Mouse (Mus musculus) spleen, postnatal 36 days (tissue): ENCODE data around the gene Frem1.

Experiments used
- DNase-seq, 2 experiments: peaks; one replicate each; pipeline ENCODE4 v3.0.0; 2022; ENCODE audit warnings: low spot score in 2 of 2, mixed read lengths in 1 of 2

Frem1 gene

DNA sequence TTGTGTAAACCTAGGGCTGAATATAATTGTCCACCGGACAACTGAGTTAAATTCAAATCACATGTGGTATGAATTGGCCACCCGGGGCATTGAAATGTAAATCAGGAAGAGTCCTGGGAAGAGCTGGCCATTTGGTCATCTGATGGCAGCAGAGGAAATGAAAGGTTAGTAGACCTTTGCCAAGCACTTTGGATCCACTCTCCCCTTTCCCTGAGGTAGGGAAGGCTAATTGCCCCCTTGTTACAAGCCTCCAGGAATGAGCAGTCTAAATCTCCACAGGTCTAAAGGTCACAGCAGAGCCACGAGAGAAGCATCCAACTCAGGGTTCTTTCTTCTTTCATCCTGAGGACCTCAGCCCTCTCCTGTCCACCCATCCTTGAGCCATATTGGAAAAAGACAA lies 20.5 kb downstream of the Frem1 start:
- DNase-seq: no peak

DNA sequence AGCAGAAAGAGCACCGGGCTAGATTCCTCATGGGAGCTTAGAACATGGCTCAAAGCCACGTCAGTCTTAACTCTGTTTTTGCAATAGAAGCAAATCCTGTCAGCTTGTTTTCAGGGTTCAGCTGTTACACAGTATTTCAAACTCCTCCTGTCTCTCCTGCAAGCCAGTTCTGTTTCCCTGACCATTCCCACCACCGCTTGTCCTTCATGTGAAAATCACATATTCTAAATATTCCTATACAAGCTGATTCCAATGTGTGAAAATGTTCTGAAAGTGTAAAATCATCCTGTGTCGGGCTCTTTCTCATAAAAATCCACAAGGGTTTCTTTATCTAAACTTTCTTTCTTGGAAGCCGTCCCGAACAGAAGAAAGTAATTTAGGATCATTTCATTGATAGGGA lies 22.0 kb downstream of the Frem1 start:
- DNase-seq: no peak

DNA sequence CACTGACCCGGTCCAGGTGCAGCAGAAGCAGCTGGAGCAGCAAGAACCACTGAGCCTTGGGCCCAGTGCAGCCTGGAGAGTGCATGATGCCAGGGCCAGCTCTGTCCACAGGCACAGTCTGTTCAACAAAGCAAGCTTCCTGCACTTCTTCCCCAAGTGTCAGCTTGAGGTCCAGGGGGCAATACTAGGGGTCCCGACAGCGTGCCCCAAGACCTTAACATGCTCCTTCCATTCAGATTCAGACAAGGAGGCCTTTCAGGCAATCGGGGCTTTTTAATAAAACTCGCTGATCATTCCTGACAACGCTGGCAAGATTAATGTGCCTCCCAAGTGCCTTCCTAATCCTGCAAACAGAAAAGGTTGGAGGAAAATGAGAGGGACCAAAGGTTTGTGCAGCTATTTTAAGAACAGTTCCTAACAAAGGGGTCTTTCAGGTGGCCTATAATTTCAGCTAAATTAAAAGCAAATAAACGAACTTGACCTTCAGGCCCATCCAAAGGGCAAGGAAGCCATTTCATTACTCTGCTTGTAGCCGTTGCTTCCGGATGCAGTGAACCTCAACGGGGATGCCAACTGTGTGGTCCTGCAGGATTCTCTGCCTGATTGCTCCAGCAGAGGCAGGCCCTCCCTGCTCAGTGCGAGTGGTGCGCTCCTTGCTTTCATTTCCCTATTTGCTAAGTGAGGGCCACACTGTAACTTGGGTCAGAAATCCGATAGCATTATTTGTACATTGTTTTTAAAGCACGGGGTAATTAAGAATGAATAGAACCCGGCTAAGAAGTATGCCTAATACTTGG lies 31.2 kb downstream of the Frem1 start:
- no peak for DNase-seq

DNA sequence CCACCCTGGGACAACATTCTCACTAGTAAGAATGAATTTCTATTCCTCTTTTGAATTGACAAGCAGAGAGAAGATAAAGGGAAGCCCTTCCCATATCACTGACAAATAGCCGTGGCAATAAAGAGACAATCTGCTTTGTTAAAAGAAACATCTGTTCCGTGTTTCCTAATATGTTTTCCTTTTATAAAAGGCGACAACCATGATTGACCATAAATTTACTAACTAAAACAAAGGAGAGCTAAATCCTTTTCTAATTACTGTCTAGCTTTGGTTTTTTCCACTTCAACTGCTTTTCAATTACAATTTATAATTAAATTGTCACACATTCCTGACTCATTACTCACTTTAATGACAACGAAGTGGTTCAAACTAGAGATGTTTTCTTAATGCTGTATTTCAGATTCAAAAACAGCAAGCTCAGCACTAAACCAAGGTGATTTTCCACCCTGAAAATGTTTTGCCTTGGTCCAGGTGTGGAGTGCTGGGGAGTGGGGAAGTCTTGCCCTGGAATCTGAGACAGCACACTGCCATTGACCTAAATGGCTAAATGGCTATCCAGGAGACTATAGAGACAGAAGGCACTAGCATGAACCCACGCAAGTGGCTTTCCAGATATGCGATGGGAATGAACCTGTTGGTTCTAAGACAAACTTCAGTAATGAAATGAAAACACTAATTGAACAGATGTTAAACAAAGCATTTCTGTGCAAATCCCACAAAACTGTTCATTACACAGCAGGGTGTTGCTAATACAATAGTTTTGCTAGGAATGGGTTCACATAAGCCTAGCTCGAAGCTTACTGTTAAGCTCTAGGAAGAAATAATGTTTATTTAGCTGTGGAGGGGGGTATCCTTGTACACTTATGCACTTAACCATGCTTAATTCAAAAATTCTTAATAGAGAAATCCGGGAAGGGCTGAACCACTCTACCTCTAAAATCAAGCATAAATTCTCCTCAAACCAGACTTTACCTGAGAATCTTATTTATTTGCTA lies 33.7 kb downstream of the Frem1 start:
- no peak for DNase-seq

DNA sequence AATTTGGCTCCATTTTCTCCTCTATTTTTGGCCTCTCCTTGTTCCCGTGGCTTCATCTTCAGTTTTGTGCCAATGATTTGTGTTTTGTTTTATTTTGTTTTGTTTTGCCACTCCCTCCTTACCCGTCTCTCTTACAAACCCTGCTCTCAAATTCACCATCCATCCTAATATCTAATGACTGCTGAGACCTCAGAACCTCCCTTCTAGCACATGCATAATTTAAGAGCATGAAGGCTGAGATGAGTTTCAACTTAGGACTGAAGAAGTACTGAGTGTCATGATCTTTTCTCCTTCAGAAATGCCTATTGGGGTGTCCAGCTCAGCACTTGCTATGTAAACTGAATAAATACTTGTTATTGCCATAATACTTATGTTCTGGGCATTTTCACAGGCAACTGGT lies 37.6 kb downstream of the Frem1 start:
- no peak for DNase-seq

DNA sequence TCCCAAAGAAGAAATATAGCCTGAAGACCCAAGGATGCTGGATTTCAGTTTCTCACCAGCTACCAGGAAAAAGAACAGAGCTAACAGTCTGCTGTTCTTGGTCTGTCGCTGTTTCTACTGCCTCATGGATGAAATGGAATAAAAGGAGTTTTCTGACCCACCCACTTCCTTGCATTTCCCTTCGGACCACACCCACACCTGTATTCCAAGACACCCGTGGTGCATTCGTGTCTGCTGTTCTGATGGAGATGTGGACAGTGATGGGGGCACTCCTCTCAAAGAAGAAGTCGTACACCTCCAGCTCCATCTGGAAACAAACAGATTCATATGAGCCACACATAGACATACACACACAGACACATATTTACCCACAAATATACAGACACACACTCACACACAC lies 48.1 kb downstream of the Frem1 start:
- no peak for DNase-seq

DNA sequence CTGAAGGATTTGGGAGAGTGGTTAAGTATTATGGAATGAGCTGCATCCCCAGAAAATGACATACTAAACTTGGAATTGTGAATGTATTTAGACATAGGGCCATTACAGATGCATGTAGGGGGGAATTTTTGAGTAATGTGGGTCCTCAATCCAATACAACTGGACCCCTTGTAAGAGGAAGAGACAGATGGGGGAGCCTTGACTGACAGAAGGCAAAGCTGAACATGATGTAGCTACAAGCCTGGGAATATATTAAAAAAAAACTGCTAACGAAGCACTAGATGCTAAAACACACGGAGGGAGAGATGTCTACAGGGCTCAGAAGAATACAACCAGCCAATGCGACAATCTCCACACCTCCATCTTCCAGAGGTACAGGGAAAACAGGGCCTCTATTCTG lies 60.1 kb downstream of the Frem1 start:
- no peak for DNase-seq

DNA sequence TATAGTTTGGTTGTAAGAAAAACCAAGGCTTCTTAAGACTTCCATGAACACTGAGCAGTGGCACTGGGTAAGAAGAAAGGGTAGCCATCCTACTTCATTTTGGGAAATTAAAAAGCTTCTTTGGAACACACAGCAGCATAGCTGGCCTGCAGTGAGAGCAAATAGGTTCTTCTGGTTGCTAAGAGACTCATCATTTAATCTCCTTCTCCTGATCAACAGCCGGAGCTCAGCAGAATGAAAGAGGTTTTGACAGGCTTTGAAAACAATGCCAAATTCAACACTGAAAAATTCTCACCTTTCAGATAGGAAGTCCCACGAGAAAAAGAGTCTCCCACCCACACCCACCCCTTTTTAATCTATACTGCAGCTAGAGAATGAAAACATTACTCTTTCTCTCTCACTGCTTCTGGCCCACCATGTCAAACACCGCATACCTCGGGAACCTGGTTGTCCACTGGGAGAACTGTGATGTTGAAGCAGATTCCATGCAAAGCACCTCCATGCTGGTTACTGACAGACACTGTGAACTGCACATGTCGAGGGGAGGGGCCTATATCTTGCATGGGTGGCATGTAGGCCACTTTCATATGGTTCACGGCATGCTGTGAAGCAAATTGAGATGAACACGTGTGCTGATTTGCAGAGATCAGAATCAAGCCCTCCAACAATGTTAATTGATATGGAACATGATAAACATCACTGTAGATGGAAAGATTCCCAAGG lies 61.0 kb downstream of the Frem1 start:
- DNase-seq: no peak

DNA sequence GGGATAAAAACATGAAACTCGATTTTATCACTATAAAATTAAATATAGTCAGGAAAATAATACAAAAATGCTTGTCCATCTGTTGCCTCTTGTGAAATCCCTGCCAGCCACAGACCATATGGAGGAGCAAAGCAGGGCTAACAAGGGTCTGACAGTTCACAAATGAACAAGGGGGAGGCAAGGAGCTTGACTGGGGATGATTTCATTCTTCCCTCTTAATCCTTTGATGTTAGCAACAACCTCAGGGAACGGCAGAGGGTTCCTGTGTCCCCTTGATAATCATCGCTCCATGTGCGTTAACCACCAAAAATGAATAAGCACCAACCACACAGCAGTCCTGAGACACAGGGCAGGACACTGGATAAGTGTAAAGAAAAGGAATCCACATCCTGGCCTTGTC lies 79.8 kb downstream of the Frem1 start:
- DNase-seq: no peak

DNA sequence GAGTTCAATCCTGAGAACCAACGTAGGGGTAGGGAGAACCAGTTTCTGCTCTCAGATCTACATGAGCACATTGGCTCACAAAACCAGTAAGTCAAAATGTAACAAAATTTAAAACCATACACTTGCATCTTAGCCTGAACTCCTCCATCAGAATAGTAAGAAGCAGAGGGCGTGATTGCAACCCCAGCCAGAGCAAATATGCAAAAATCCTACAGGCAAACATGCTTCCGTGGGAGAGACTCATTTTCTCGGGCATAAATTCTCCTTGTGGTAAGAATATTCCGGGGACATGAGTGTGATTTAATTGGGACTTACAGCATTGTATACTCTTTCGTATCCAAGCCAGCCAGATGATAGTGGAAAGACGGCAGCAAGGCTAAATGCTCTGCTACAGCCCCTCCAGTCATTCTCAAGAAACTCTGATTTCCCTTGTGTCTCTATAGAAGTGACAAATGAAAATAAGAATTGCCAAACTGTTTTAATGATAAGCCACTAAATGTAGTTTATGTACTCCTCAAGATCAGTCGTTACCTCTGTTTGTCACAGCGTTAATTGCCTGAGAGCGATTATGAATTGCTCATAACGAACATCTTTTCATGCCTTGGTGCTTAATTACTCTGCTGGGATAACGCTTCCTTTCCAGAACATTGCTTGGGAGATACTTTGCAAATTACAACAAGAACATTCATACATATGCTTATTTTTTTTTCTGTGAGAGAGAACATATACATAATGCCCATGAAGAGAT lies 81.1 kb downstream of the Frem1 start:
- DNase-seq: no peak

DNA sequence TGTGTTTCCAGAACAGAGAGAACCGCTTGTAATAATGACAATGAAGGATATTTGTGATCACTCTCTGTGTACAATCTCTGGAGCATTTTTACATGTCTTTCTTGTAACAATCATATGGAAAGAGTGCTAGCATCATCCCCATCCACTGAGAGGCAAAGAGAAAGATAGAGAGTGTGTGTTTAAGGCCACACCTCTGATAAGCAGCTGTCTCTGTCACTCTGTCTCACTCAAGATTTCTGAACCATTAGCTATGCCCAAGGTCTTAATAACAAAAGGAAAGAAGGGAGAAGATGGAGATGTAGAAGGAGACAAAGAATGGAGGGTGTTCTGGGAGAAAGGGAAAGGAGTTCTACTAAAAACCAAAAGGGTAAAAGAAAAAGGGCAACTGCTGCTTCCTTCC lies 91.1 kb downstream of the Frem1 start:
- no peak for DNase-seq

DNA sequence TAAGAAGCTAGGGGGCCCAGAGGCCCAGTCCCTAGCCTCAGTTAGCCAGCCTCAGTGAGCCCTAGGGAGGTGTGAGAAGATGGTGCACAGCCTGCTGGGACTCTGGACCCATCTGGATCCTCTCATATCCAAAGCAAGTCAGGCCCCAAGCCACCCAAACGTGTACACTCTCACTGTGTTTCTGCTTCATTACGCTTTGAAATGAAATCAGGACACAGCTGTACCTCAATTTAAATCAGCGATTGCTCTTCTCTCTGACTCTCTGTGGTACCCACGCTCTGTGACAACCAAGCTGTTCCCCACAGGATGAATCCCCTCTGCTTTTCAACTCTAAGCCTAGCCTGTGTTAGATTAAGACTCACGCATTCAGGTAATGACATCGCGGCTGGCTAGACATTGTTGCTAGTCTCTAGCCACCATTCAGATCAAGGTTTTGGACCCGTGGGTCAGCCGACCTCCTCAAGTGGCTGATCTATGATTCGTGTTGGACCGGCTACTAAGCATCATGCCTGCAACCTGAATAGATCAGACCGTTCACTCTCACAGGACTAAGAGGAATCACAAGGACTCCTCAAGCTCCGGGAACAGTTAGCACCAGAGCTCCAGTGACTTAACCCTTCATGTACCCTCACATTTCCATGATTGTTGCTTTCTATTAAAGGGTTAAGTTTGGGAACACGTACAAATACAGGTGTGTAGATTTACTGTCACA lies 94.2 kb downstream of the Frem1 start:
- DNase-seq: no peak

DNA sequence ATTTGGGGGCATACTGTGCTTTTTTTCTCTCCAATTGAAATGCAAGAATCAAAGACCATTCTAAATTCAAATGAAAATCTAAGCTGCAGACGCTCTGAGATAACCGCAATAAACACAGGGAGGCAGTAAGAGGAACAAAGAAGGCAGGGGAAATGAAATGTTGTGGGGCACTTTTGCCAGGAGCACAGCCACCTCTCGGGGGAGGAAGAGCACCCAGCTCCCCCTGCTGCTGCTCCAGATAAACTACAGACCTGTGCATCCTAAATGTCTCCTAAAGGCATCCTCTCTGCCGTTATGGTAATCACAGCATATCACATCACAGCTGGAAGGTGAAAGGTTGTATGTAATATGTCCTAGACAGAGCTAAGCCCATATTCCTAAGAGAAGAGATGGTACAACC lies 98.1 kb downstream of the Frem1 start:
- no peak for DNase-seq

DNA sequence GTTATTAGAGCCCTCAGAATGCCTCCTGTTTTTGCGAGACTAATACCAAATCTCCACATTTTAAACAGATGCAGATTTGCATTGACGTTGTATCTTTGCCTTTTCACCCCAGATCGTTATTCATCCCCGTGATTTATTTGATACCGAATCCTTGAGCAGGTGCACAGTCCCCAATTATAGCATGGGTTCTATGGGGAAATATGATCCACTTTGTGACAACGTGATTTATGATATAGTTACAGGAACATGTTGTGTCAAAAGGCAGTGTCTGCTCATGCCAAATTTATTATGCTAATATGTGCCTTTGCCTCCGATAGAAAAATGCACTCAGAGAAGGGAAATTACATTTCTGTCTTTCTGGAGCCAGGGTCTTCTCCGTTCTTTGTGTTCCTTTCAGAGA lies 102.6 kb downstream of the Frem1 start:
- no peak for DNase-seq

DNA sequence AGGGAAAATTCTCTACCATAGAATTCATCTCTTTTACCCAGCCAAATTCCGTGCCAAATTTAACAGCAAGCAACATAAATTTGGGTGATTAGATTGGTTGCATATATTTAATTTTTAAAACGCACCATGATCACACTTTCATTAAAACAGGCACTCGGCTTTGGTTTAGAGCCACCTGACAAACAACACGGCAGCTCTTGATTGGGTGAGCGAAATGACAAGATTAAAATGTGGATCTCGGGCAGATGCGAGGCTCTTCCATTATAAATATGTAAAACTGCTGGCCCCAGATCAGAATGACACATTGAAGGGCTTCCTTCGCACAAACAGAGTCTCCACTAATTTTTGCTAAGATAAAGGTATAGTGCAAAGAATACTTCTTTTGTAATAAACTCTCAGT lies 105.4 kb downstream of the Frem1 start:
- no peak for DNase-seq

DNA sequence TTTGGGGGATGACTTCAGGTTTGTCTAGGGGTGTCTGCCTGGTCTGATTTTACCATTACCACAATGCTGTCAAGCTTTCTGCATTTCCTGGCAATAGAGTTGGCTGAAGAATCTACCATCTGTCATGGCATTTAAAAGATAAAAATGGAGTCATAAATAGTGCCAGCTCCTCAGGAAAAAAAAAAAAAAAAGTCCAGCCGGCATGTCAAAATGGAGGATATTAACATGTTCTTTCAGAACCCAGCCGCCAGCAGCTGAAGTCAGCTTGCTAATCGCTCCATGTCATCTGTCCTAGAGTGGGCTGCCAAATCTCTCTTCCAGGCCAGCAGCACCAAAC lies 105.9 kb downstream of the Frem1 start:
- DNase-seq: no peak

DNA sequence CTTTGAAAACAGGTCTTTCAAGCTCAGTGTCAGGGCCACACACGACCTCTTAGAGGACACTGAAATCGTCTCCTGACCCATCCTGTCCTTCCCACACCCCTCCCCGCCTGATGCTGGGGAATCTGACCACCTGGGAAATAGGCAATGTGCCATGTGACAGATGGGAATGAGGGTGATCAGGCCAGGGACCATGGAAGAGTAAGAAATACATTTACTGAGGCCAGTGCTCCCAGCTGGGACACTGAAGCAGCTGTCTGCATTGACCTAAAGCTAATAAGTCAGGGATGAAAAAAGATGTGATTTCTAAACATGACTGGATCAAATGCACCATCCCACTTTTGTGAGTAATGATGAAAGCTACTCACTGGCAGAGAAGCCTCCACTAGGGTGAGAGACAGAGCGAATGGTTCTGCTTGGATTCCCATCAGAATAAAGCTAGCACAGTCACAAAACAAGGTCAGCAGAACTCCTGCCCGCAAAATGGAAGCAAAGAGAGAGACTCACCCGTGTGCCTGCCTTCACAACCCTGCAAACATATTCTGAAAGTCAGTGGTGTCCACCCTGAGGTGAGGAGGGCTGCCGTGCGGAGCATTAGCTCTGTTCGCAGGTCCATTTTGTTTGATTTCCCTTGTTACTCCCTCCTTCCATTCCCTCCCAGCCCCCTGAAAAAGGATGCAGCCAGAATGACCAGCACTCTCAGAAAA lies 106.4 kb downstream of the Frem1 start:
- DNase-seq: no peak

DNA sequence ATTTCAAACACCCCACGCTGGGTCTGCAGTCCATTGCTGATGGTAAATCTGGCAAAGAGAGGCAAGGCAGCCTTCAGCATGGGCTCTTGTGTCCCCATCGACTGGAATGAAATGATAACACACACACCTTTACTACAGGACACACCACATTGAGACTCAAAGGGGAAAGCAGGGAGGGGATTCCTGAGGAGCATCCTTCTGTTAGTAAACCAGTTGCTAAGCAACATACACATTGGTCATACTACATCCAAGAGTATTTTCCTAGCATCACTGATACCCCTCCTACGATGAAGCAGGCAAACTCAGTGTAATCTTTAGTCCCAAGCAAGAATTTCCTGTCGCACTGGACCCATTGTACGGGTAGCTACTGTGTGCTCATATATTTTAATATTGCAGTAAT lies 111.5 kb downstream of the Frem1 start:
- DNase-seq: no peak

DNA sequence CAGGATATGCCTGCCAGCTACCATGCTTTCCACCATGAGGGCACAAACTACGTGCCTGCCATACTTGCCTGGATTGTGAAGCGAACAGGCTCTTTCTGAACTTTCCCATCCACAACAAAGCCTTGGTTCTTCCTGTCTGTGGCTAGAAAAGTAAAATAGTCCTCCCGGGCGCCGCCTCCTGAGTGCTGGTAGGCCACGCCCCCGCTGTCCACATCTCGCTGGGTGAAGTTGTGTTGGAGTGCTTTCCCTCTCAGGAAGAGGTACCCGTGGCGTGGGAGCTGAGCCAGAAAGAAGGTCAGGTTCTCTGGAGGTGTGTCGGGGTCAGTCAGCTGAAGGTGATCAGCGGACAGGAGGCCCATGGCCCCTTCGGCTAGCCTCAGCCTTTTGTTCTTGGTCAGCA lies 111.9 kb downstream of the Frem1 start:
- no peak for DNase-seq

DNA sequence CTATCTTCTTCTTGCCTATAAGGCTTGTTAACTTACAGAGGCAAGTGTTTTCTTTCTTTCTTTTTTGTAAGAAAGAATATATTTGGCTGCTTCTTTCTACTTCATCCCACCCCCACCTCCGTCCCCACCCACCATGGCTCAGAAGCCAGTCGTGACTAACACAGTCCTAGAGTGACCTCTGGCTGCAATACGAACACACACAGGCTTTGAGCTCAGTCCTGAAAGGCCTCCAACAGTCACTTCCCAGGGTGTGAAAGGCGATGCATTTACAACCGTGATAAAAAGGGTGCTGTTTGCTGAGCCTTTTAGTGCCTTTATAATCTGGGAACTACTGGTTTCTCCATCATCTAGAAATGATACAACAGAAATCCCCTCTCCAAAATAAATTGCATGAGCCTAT lies 117.8 kb downstream of the Frem1 start:
- no peak for DNase-seq
